In genomic region chr1:168313772-168314171, GRCm38 (mm10) we compare ENCODE assay signal across 11 mouse cellular contexts.
"Had no signal": no experiment of that assay in that cellular context is flagged by ENCODE, and none has a peak within 500 bp of the region (broad histone marks: within the 10 kb centered on the region; RNA-seq: fewer than 3 reads in every experiment).

No protein-coding gene starts in this region.

- H3K9me3 ChIP-seq: kidney, embryonic 15.5 days; limb, embryonic 15.5 days; midbrain, embryonic 13.5 days had no signal

- H3K36me3 ChIP-seq: midbrain, embryonic 13.5 days had no signal

- H3K27ac ChIP-seq: kidney, embryonic 15.5 days; limb, embryonic 15.5 days; midbrain, embryonic 13.5 days had no signal

- H3K4me3 ChIP-seq: kidney, embryonic 15.5 days; limb, embryonic 15.5 days; midbrain, embryonic 13.5 days had no signal

- H3K27me3 ChIP-seq: kidney, embryonic 15.5 days; limb, embryonic 15.5 days; midbrain, embryonic 13.5 days had no signal

- H3K9ac ChIP-seq: kidney, embryonic 15.5 days; limb, embryonic 15.5 days; lung, embryonic 14.5 days; midbrain, embryonic 13.5 days had no signal

- H3K4me2 ChIP-seq: kidney, embryonic 15.5 days; limb, embryonic 15.5 days; lung, embryonic 14.5 days; midbrain, embryonic 13.5 days had no signal

- DNase-seq: kidney, adult 2 months; kidney, postnatal 25 days; lung, embryonic 14.5 days; lung, postnatal 10 days; lung, postnatal 4 days; right cerebral cortex, adult 18-20 months; right cerebral cortex, postnatal 25 days; thymus, postnatal 4 days had no signal

- ATAC-seq: midbrain, embryonic 13.5 days had no signal
